Mouse (Mus musculus): Measurements from ENCODE around the gene Gpx5. TPM values are rescaled to one million over a fixed set of nuclear protein-coding genes. Genes with fewer than 3 reads are reported as not detected.

Gene Gpx5
- polyA plus RNA-seq, 1 experiment: not detected

DNA sequence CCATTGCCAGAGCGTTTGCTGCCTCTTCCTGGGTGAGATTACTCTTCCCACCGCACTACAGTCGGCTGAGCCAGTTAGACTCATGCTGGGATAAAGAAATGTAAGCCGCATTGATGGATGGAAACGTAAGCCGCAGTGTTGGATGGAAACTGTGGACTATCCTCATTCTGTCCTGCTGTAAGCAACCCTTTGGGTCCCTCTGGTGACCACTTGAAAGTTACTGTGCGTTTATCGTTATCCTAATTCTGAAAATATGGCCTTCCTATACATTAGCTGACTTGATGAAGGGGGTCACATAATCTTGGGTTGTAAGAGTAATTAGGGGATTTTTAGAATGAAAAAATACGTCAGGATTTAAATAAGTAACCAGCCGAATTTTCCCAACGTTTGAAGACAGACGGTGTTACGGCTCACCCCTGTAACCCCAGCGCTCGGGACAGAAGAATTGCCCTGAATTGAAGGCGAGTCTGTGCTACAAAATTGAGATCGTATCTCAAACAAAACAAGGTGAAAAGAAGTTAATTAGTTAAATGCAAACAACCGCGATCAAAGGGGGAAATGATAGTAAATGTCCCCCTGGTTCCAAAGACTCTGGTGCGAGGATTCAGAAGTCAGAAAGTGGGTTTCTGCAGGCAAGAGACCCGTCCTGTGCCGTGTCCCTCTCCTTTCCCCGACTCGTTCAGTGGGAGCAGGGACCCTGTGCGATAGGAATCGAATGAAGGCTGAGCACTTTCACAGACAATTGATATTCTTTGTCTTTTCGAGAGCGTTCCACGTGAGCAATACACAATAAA, 17.3 kb downstream of the Gpx5 start:
- TF ChIP-seq TAL1 (IDR thresholded peaks at IDR 0.05; ENCODE audit: low read length): no peak
- peaks cover 30% of the 10 kb centered on the region for H3K4me1 ChIP-seq (ENCODE audit: control insufficient read depth)
- no peaks in the 10 kb centered on the region for H3K9me3 ChIP-seq (ENCODE audit: control insufficient read depth, low read length)
- peaks cover 36% of the 10 kb centered on the region for H3K27me3 ChIP-seq (ENCODE audit: control insufficient read depth)
- no peaks in the 10 kb centered on the region for H3K36me3 ChIP-seq (ENCODE audit: control insufficient read depth)
- H3K4me3 ChIP-seq (replicated peaks): peak overlapping the region; percentile 70

DNA sequence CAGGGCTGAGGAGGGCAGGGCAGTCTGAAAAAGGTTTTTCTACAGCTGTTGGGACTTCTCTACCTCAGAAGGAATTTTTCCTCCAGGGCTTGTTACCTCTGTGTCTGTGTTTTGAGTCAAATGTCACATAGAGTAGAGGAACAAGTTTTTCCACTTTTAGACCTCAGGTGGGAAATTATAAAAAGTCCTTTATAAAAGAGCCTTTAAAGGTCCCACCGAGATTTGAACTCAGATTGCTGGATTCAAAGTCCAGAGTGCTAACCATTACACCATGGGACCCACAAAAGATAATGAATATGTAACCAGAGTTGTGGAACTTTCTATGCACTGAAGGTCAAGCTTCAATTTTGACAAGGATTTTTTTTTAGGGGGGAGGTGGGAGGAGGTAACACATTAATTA, 24.3 kb downstream of the Gpx5 start:
- Histone ChIP-seq H3K4me1 (ENCODE audit: control insufficient read depth) (peaks cover 22% of the 10 kb centered on the region), H3K9me3 (ENCODE audit: control insufficient read depth, low read length) (no peaks in the 10 kb centered on the region), H3K36me3 (ENCODE audit: control insufficient read depth) (no peaks in the 10 kb centered on the region), H3K27me3 (ENCODE audit: control insufficient read depth) (peaks cover 11% of the 10 kb centered on the region), H3K4me3 (replicated peaks) (no peak overlapping the region)
- TF ChIP-seq GATA1 (IDR thresholded peaks at IDR 0.05; ENCODE audit: low read length) (no peak), TAL1 (IDR thresholded peaks at IDR 0.05; ENCODE audit: low read length) (no peak)

DNA sequence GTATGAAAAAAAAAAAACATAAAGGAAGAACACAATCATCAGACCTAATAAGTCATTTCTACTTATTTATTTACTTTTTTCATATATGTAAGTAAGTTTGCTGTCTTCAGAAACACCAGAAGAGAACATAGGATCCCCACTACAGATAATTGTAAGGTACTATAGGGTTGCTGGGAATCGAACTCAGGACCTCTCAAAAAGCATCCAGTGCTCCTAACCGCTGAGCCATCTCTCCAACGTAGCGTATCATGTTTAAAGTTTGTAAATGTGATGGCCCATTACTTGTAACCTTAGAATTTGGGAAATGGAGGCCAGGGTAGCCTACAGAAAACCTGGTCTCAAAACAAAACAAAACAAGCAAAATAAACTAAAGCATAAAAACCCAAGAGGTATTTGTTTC, 25.0 kb downstream of the Gpx5 start:
- peaks cover 13% of the 10 kb centered on the region for H3K27me3 ChIP-seq (ENCODE audit: control insufficient read depth)
- TF ChIP-seq TAL1 (IDR thresholded peaks at IDR 0.05; ENCODE audit: low read length): no peak
- no peak for TF ChIP-seq GATA1 (IDR thresholded peaks at IDR 0.05; ENCODE audit: low read length)
- peaks cover 22% of the 10 kb centered on the region for H3K4me1 ChIP-seq (ENCODE audit: control insufficient read depth)
- no peaks in the 10 kb centered on the region for H3K9me3 ChIP-seq (ENCODE audit: control insufficient read depth, low read length)
- H3K36me3 ChIP-seq (ENCODE audit: control insufficient read depth): no peaks in the 10 kb centered on the region
- peak overlapping the region; percentile 22 for H3K4me3 ChIP-seq (replicated peaks)

DNA sequence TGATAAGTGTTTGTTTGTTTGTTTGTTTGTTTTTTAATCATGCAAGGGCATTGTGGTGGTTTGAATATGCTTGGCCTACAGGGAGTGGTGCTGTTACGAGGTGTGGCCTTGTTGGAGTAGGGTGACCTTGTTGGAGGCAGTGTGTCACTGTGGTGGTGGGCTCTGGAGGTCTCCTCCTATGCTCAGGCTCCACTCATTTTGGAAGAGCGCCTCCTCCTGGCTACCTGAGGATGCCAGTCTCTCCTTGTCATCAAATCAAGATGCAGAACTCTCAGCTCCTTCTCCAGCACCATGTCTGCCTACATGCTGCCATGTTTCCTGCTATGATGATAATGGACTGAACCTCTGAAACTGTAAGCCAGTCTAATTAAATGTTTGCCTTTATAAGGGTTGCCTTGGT, 26.8 kb downstream of the Gpx5 start:
- Histone ChIP-seq H3K4me1 (ENCODE audit: control insufficient read depth) (peaks cover 28% of the 10 kb centered on the region), H3K36me3 (ENCODE audit: control insufficient read depth) (no peaks in the 10 kb centered on the region), H3K9me3 (ENCODE audit: control insufficient read depth, low read length) (no peaks in the 10 kb centered on the region), H3K27me3 (ENCODE audit: control insufficient read depth) (peaks cover 20% of the 10 kb centered on the region), H3K4me3 (replicated peaks) (no peak overlapping the region)
- TF ChIP-seq TAL1 (IDR thresholded peaks at IDR 0.05; ENCODE audit: low read length) (no peak), GATA1 (IDR thresholded peaks at IDR 0.05; ENCODE audit: low read length) (no peak)

DNA sequence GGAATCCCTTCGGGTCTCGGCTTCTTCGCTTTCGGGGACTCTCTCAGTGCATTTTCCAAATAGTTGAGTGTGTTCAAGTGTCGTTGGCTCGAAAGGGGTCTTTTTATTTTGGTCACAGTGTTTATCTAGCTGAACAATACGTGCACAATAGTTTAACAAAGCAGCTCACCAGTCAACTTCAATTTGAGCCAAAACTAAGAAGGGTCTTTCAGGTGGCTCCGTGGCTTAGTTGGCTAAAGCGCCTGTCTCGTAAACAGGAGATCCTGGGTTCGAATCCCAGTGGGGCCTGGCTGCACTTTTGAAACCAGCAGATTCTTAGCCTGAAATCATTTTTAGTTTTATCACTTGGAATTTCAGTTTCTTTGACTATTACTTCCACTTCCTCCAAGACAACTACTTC, 28.2 kb downstream of the Gpx5 start:
- H3K4me1 ChIP-seq (ENCODE audit: control insufficient read depth): peaks cover 35% of the 10 kb centered on the region
- H3K27me3 ChIP-seq (ENCODE audit: control insufficient read depth): peaks cover 22% of the 10 kb centered on the region
- TF ChIP-seq GATA1 (IDR thresholded peaks at IDR 0.05; ENCODE audit: low read length): no peak
- TF ChIP-seq TAL1 (IDR thresholded peaks at IDR 0.05; ENCODE audit: low read length): no peak
- no peaks in the 10 kb centered on the region for H3K36me3 ChIP-seq (ENCODE audit: control insufficient read depth)
- no peaks in the 10 kb centered on the region for H3K9me3 ChIP-seq (ENCODE audit: control insufficient read depth, low read length)
- peak overlapping the region; percentile 57 for H3K4me3 ChIP-seq (replicated peaks)

DNA sequence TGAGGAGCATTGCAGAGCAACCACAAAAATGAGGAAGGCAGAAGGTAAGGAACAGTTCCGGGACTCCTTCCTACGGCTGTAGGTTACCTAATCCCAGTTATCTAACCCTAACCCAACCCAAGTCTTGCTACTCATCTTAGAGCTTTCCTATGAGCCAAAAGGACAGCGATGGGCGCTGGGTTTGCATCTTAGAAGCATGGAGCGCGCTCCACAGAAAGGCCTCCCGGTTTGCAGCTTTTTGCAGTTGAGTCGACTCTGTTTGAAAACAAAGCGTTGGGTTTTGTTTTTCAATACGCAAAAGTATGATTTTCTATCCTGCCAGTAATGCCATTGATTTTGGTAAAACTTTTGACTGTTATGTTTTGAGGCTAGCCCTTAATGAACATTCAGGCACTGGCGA, 28.6 kb downstream of the Gpx5 start:
- TF ChIP-seq GATA1 (IDR thresholded peaks at IDR 0.05; ENCODE audit: low read length) (no peak), TAL1 (IDR thresholded peaks at IDR 0.05; ENCODE audit: low read length) (no peak)
- Histone ChIP-seq H3K4me1 (ENCODE audit: control insufficient read depth) (peaks cover 35% of the 10 kb centered on the region), H3K27me3 (ENCODE audit: control insufficient read depth) (peaks cover 27% of the 10 kb centered on the region), H3K36me3 (ENCODE audit: control insufficient read depth) (no peaks in the 10 kb centered on the region), H3K4me3 (replicated peaks) (peak overlapping the region; percentile 57), H3K9me3 (ENCODE audit: control insufficient read depth, low read length) (no peaks in the 10 kb centered on the region)

DNA sequence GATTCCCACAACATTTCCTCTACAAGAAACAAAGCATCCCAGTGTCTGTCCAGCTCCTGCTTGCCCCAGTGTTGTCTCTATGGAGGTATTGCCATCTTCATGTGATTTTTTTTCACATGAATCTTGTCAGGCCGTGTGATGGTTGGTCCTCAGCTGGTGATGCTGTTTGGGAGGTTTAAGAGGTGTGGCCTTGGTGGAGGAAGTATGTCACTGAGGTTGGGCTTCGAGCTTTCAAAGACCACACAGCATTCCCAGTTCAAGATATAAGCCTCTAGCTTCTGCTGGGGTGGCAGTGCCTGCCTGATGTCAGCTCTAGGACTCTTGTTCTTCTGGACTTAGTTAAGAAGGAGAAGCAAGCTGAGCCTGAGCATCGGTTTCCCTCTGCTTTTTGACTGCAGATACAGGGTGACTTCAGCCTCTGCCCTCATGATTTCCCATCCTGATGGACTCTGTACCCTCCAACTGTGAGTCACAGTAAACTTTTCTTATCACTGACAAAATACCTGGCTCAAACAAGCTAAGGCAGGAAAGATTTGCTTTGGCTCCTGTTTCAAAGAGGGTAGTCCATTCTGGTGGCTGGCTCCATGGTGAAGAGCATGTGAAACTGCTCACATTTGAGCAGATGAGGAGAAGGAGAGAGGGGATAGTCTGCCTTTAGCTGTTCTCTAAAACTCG, 29.6 kb downstream of the Gpx5 start:
- H3K27me3 ChIP-seq (ENCODE audit: control insufficient read depth): peaks cover 33% of the 10 kb centered on the region
- H3K4me3 ChIP-seq (replicated peaks): no peak overlapping the region
- TF ChIP-seq TAL1 (IDR thresholded peaks at IDR 0.05; ENCODE audit: low read length) (no peak), GATA1 (IDR thresholded peaks at IDR 0.05; ENCODE audit: low read length) (no peak)
- H3K9me3 ChIP-seq (ENCODE audit: control insufficient read depth, low read length): no peaks in the 10 kb centered on the region
- no peaks in the 10 kb centered on the region for H3K36me3 ChIP-seq (ENCODE audit: control insufficient read depth)
- H3K4me1 ChIP-seq (ENCODE audit: control insufficient read depth): peaks cover 33% of the 10 kb centered on the region

DNA sequence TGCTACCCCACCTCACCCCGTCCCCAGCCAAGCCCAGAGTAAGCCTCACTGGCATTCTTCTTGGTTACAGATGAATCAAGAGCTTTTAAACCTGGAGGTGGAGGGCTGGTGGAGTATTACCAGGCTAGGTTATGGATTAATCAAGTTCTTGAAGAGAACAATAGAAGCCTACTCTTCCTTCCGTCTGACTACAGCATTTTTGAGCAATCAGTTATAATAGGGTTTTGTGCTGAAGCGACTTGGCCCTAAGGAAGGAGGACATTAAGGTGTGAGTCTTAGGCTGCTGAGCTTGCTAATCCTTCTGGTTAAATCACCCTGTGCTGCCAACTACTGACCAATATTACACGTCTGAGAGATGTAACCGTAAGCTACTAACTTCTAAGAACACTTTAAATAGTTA, 32.2 kb downstream of the Gpx5 start:
- Histone ChIP-seq H3K4me3 (replicated peaks) (peak overlapping the region; percentile 61), H3K36me3 (ENCODE audit: control insufficient read depth) (no peaks in the 10 kb centered on the region), H3K4me1 (ENCODE audit: control insufficient read depth) (peaks cover 30% of the 10 kb centered on the region), H3K27me3 (ENCODE audit: control insufficient read depth) (peaks cover 52% of the 10 kb centered on the region), H3K9me3 (ENCODE audit: control insufficient read depth, low read length) (no peaks in the 10 kb centered on the region)
- no peak for TF ChIP-seq TAL1 (IDR thresholded peaks at IDR 0.05; ENCODE audit: low read length)
- no peak for TF ChIP-seq GATA1 (IDR thresholded peaks at IDR 0.05; ENCODE audit: low read length)

DNA sequence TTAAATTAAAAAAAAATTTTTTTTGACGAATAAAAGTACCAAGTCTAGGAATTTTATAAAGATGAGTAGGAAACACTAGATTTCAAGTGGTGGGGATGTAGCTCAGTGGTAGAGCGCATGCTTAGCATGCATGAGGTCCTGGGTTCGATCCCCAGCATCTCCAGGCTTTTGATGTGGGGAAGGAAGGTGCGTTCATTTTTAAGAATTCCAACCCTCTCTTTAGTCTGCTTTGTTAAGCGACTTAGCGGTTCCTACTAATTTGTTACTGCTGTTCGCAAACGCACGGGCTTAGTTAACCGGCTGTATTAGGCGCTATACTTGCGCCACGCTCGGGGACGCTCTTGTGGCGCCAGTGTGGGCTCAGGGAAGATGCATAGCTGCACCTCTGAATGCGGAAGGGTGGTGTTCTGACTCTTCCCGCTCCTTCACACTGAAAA, 32.8 kb downstream of the Gpx5 start:
- Histone ChIP-seq H3K27me3 (ENCODE audit: control insufficient read depth) (peaks cover 58% of the 10 kb centered on the region), H3K4me1 (ENCODE audit: control insufficient read depth) (peaks cover 30% of the 10 kb centered on the region)

More for the DNA sequence above, 32.8 kb downstream of the Gpx5 start:
- H3K36me3 ChIP-seq (ENCODE audit: control insufficient read depth): no peaks in the 10 kb centered on the region
- TF ChIP-seq GATA1 (IDR thresholded peaks at IDR 0.05; ENCODE audit: low read length) (no peak), TAL1 (IDR thresholded peaks at IDR 0.05; ENCODE audit: low read length) (no peak)
- no peaks in the 10 kb centered on the region for H3K9me3 ChIP-seq (ENCODE audit: control insufficient read depth, low read length)
- H3K4me3 ChIP-seq (replicated peaks): peak overlapping the region; percentile 61

Measured in erythroblast, embryonic 14.5 days (primary cell).